Mouse (Mus musculus): ENCODE data around the gene Drosha. TPM values are rescaled to one million over a fixed set of nuclear protein-coding genes. Genes with fewer than 3 reads are reported as not detected.
"Not testable (repeated sequence)": the region's sequence is repeated elsewhere in the genome, so short reads cannot be mapped to it uniquely, and the experiment has no call there.

The Drosha gene
- polyA plus RNA-seq, 1 experiment from 2014 or later: 50.2 TPM

GRCm38 (mm10) chr15:12901197-12901570 is 76.6 kb downstream of the Drosha start:
- no peak overlapping the region for H3K4me3 ChIP-seq (ENCODE audit: low read depth, low read length)
- no peaks in the 10 kb centered on the region for H3K4me1 ChIP-seq (ENCODE audit: control insufficient read depth, insufficient read depth, low read length)
- no peak overlapping the region for H3K27ac ChIP-seq (ENCODE audit: low read depth, low read length)
- WGBS: 66% methylated on average over 8 of the region's 8 CpGs
- no peak overlapping the region for H3K4me2 ChIP-seq (ENCODE audit: low read length)
- ATAC-seq: no peak; the same call in 1 of the 2 replicates
- peaks cover 70% of the 10 kb centered on the region for H3K36me3 ChIP-seq (ENCODE audit: control insufficient read depth, insufficient read depth, low read length)
- no peaks in the 10 kb centered on the region for H3K9me3 ChIP-seq (replicated peaks; ENCODE audit: control insufficient read depth, low read length)
- H3K27me3 ChIP-seq (replicated peaks; ENCODE audit: control insufficient read depth, insufficient read depth, low read length): no peaks in the 10 kb centered on the region
- H3K9ac ChIP-seq (ENCODE audit: low read length): no peak overlapping the region
- peak; percentile 19 for DNase-seq (ENCODE audit: low spot score)

GRCm38 (mm10) chr15:12904442-12904841 is 79.8 kb downstream of the Drosha start:
- no peak for DNase-seq (ENCODE audit: low spot score)
- H3K4me3 ChIP-seq (ENCODE audit: low read depth, low read length): no peak overlapping the region
- ATAC-seq: no peak
- 92% methylated on average over 6 of the region's 6 CpGs for WGBS
- H3K4me1 ChIP-seq (ENCODE audit: control insufficient read depth, insufficient read depth, low read length): no peaks in the 10 kb centered on the region
- H3K9me3 ChIP-seq (replicated peaks; ENCODE audit: control insufficient read depth, low read length): no peaks in the 10 kb centered on the region
- peaks cover 63% of the 10 kb centered on the region for H3K36me3 ChIP-seq (ENCODE audit: control insufficient read depth, insufficient read depth, low read length)
- no peak overlapping the region for H3K9ac ChIP-seq (ENCODE audit: low read length)
- no peaks in the 10 kb centered on the region for H3K27me3 ChIP-seq (replicated peaks; ENCODE audit: control insufficient read depth, insufficient read depth, low read length)
- H3K4me2 ChIP-seq (ENCODE audit: low read length): no peak overlapping the region
- no peak overlapping the region for H3K27ac ChIP-seq (ENCODE audit: low read depth, low read length)

- WGBS: 87% methylated on average over 19 of the region's 19 CpGs
- no peak overlapping the region for H3K4me2 ChIP-seq (ENCODE audit: low read length)
- H3K27ac ChIP-seq (ENCODE audit: low read depth, low read length): no peak overlapping the region
- H3K4me1 ChIP-seq (ENCODE audit: control insufficient read depth, insufficient read depth, low read length): no peaks in the 10 kb centered on the region
- no peaks in the 10 kb centered on the region for H3K9me3 ChIP-seq (replicated peaks; ENCODE audit: control insufficient read depth, low read length)
- no peak for DNase-seq (ENCODE audit: low spot score)
- no peak overlapping the region for H3K9ac ChIP-seq (ENCODE audit: low read length)
- peaks cover 46% of the 10 kb centered on the region for H3K36me3 ChIP-seq (ENCODE audit: control insufficient read depth, insufficient read depth, low read length)
- H3K27me3 ChIP-seq (replicated peaks; ENCODE audit: control insufficient read depth, insufficient read depth, low read length): no peaks in the 10 kb centered on the region
- H3K4me3 ChIP-seq (ENCODE audit: low read depth, low read length): no peak overlapping the region
- 0 out of 2 replicates have a peak, but pooled peaks have one; percentile 17 for ATAC-seq
These were observed 83.5 kb downstream of the Drosha start for GRCm38 (mm10) chr15:12907962-12908719.

GRCm38 (mm10) chr15:12908720-12909028 is 84.1 kb downstream of the Drosha start:
- no peaks in the 10 kb centered on the region for H3K9me3 ChIP-seq (replicated peaks; ENCODE audit: control insufficient read depth, low read length)
- H3K36me3 ChIP-seq (ENCODE audit: control insufficient read depth, insufficient read depth, low read length): peaks cover 47% of the 10 kb centered on the region
- no peaks in the 10 kb centered on the region for H3K27me3 ChIP-seq (replicated peaks; ENCODE audit: control insufficient read depth, insufficient read depth, low read length)
- H3K27ac ChIP-seq (ENCODE audit: low read depth, low read length): no peak overlapping the region
- H3K4me1 ChIP-seq (ENCODE audit: control insufficient read depth, insufficient read depth, low read length): no peaks in the 10 kb centered on the region
- WGBS: 64% methylated on average over 4 of the region's 4 CpGs
- no peak overlapping the region for H3K4me2 ChIP-seq (ENCODE audit: low read length)
- H3K4me3 ChIP-seq (ENCODE audit: low read depth, low read length): no peak overlapping the region
- DNase-seq (ENCODE audit: low spot score) (peak; percentile 33), ATAC-seq (0 out of 2 replicates have a peak, but pooled peaks have one; percentile 7)
- H3K9ac ChIP-seq (ENCODE audit: low read length): no peak overlapping the region

GRCm38 (mm10) chr15:12909171-12909570 is 84.6 kb downstream of the Drosha start:
- Histone ChIP-seq H3K9ac (ENCODE audit: low read length) (no peak overlapping the region), H3K4me3 (ENCODE audit: low read depth, low read length) (no peak overlapping the region), H3K9me3 (replicated peaks; ENCODE audit: control insufficient read depth, low read length) (no peaks in the 10 kb centered on the region), H3K27ac (ENCODE audit: low read depth, low read length) (no peak overlapping the region), H3K4me1 (ENCODE audit: control insufficient read depth, insufficient read depth, low read length) (no peaks in the 10 kb centered on the region), H3K27me3 (replicated peaks; ENCODE audit: control insufficient read depth, insufficient read depth, low read length) (no peaks in the 10 kb centered on the region), H3K4me2 (ENCODE audit: low read length) (no peak overlapping the region), H3K36me3 (ENCODE audit: control insufficient read depth, insufficient read depth, low read length) (peaks cover 52% of the 10 kb centered on the region)
- 77% methylated on average over 7 of the region's 7 CpGs for WGBS
- no peak for DNase-seq (ENCODE audit: low spot score)
- ATAC-seq: no peak

GRCm38 (mm10) chr15:12911082-12911481 is 86.5 kb downstream of the Drosha start:
- Histone ChIP-seq H3K36me3 (ENCODE audit: control insufficient read depth, insufficient read depth, low read length) (peaks cover 52% of the 10 kb centered on the region), H3K4me2 (ENCODE audit: low read length) (no peak overlapping the region), H3K4me3 (ENCODE audit: low read depth, low read length) (no peak overlapping the region), H3K9ac (ENCODE audit: low read length) (no peak overlapping the region), H3K27ac (ENCODE audit: low read depth, low read length) (no peak overlapping the region), H3K4me1 (ENCODE audit: control insufficient read depth, insufficient read depth, low read length) (no peaks in the 10 kb centered on the region), H3K27me3 (replicated peaks; ENCODE audit: control insufficient read depth, insufficient read depth, low read length) (no peaks in the 10 kb centered on the region), H3K9me3 (replicated peaks; ENCODE audit: control insufficient read depth, low read length) (no peaks in the 10 kb centered on the region)
- no peak for DNase-seq (ENCODE audit: low spot score)
- no peak for ATAC-seq
- 85% methylated on average over 7 of the region's 7 CpGs for WGBS

GRCm38 (mm10) chr15:12916314-12916815 is 91.8 kb downstream of the Drosha start:
- H3K4me3 ChIP-seq (ENCODE audit: low read depth, low read length): no peak overlapping the region
- no peaks in the 10 kb centered on the region for H3K9me3 ChIP-seq (replicated peaks; ENCODE audit: control insufficient read depth, low read length)
- 0 out of 2 replicates have a peak, but pooled peaks have one; percentile 18 for ATAC-seq
- DNase-seq (ENCODE audit: low spot score): no peak
- H3K4me2 ChIP-seq (ENCODE audit: low read length): no peak overlapping the region
- 75% methylated on average over 10 of the region's 10 CpGs for WGBS
- no peak overlapping the region for H3K27ac ChIP-seq (ENCODE audit: low read depth, low read length)
- peaks cover 67% of the 10 kb centered on the region for H3K36me3 ChIP-seq (ENCODE audit: control insufficient read depth, insufficient read depth, low read length)
- no peak overlapping the region for H3K9ac ChIP-seq (ENCODE audit: low read length)
- H3K27me3 ChIP-seq (replicated peaks; ENCODE audit: control insufficient read depth, insufficient read depth, low read length): no peaks in the 10 kb centered on the region
- H3K4me1 ChIP-seq (ENCODE audit: control insufficient read depth, insufficient read depth, low read length): no peaks in the 10 kb centered on the region

- not testable (repeated sequence) for H3K4me1 ChIP-seq (ENCODE audit: control insufficient read depth, insufficient read depth, low read length); H3K9me3 ChIP-seq (replicated peaks; ENCODE audit: control insufficient read depth, low read length); ATAC-seq; H3K4me2 ChIP-seq (ENCODE audit: low read length); H3K27ac ChIP-seq (ENCODE audit: low read depth, low read length); H3K9ac ChIP-seq (ENCODE audit: low read length); H3K27me3 ChIP-seq (replicated peaks; ENCODE audit: control insufficient read depth, insufficient read depth, low read length); H3K4me3 ChIP-seq (ENCODE audit: low read depth, low read length); DNase-seq (ENCODE audit: low spot score)
- peaks cover 70% of the 10 kb centered on the region for H3K36me3 ChIP-seq (ENCODE audit: control insufficient read depth, insufficient read depth, low read length)
- 86% methylated on average over 11 of the region's 11 CpGs for WGBS
These were observed 94.8 kb downstream of the Drosha start for GRCm38 (mm10) chr15:12919326-12919966.

Measured in forebrain, embryonic 14.5 days (tissue).